Mouse (Mus musculus) liver, embryonic 12.5 days (tissue): ENCODE results near the gene Olfr410. TPM values are rescaled to one million over a fixed set of nuclear protein-coding genes. Genes with fewer than 3 reads are reported as not detected.

Experiments
- ATAC-seq: fragments of 200-750 bp; cut with Nextera tagmentation; 2 replicates; pipeline ENCODE4 v1.8.0; 2017; ENCODE audit warnings: moderate number of reproducible peaks, mild to moderate bottlenecking, moderate library complexity
- H3K27ac ChIP-seq: fragments of 300-500 bp; sonication (generic); 2 replicates; pipeline ENCODE4 v1.5.1; 2016; ENCODE audit warnings: mild to moderate bottlenecking
- H3K27me3 ChIP-seq: fragments of 300-500 bp; sonication (generic); replicated peaks from 2 replicates; pipeline ENCODE4 v1.6.1; 2016; ENCODE audit warnings: mild to moderate bottlenecking, moderate library complexity
- H3K36me3 ChIP-seq: fragments of 300-500 bp; sonication (generic); 2 replicates; pipeline ENCODE4 v1.6.1; 2016; ENCODE audit warnings: mild to moderate bottlenecking, moderate library complexity
- H3K4me1 ChIP-seq: fragments of 300-500 bp; sonication (generic); 2 replicates; pipeline ENCODE4 v1.6.1; 2016
- H3K4me2 ChIP-seq: fragments of 300-500 bp; sonication (generic); 2 replicates; pipeline ENCODE4 v1.6.1; 2016; ENCODE audit warnings: mild to moderate bottlenecking, moderate library complexity
- H3K4me3 ChIP-seq: fragments of 300-500 bp; sonication (generic); 2 replicates; pipeline ENCODE4 v1.5.1; 2016; ENCODE audit warnings: mild to moderate bottlenecking, moderate library complexity
- H3K9ac ChIP-seq: fragments of 300-500 bp; sonication (generic); 2 replicates; pipeline ENCODE4 v1.6.1; 2016; ENCODE audit warnings: mild to moderate bottlenecking, moderate library complexity
- H3K9me3 ChIP-seq: fragments of 300-500 bp; sonication (generic); replicated peaks from 2 replicates; pipeline ENCODE4 v1.6.1; 2016; ENCODE audit warnings: mild to moderate bottlenecking, moderate library complexity
- WGBS: fragments of 180-500 bp; shearing (Covaris S2); methylation state at CpG from one replicate; pipeline ENCODE4 v1.1.7; 2016; ENCODE audit not compliant: insufficient replicate concordance; 5-methylcytosine and 5-hydroxymethylcytosine counted together
- polyA plus RNA-seq: library from polyadenylated mRNA; unstranded; fragments of >200 nt; fragmentation: Nextera tagmentation; extraction: Ambion mirVana; gene quantifications from 2 replicates; pipeline ENCODE4 v1.2.1, GENCODE M21; 2016

Gene Olfr410
- not detected in 2 replicates for polyA plus RNA-seq

DNA sequence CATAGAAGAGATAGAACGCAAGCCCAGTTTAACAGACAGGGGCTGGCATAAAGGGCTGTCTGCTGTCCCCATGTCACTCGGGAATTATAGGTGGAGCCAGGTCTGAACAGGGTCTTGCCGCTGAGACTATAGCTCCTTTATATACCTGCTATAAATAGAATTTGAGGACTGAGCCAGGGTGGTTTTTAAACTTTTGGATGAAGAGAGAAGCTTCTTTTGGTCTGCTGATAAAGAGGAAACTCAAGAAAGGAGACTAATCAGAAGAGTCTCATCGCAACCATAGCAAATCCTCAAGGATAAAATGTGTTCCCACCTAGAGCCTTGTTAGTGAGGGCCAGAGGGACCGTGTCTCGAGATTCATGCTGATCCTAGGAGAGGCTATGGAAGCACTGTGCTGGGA, at the start of gene Olfr410:
Olfr410 (minus strand) TSS at position 101 of the 400 bp plus-strand sequence.
- Histone ChIP-seq H3K9me3 (no peaks in the 10 kb centered on the region), H3K27me3 (no peaks in the 10 kb centered on the region), H3K4me2 (no peak within 1 kb of the TSS), H3K4me1 (no peaks in the 10 kb centered on the region), H3K4me3 (no peak within 1 kb of the TSS), H3K9ac (no peak within 1 kb of the TSS), H3K27ac (no peak within 1 kb of the TSS), H3K36me3 (no peaks in the 10 kb centered on the region)
- 53% methylated on average over 6 of the region's 6 CpGs for WGBS
- ATAC-seq, result no peak

DNA sequence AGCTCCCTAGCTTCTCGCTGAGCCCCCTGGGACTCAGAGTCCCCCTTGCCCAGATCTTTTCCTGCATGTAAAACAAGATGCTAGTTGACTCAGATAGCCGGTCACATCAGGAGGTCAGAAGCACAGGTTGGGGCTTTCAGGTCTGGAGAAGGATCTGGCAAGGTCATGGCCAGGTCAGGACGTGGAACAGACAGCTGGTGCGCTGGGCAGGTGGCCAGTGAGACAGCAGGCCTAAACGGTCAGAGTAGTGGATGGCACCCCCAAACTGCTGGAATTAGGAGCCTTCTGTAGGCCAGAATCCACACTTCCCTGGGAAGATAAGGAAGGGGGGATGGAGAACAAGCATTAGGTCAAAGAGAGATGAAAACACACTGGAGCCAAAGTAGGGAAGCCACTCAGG, 49.4 kb upstream of the Olfr410 start:
- 71% methylated on average over 5 of the region's 5 CpGs for WGBS
- H3K4me3 ChIP-seq, result no peak overlapping the region
- H3K9me3 ChIP-seq, result no peaks in the 10 kb centered on the region
- H3K36me3 ChIP-seq, result peaks cover 4% of the 10 kb centered on the region; the same call in 1 of the 2 replicates
- no peaks in the 10 kb centered on the region for H3K4me1 ChIP-seq
- no peak overlapping the region for H3K4me2 ChIP-seq
- no peak overlapping the region for H3K9ac ChIP-seq
- no peak overlapping the region for H3K27ac ChIP-seq
- no peaks in the 10 kb centered on the region for H3K27me3 ChIP-seq
- ATAC-seq, result no peak

DNA sequence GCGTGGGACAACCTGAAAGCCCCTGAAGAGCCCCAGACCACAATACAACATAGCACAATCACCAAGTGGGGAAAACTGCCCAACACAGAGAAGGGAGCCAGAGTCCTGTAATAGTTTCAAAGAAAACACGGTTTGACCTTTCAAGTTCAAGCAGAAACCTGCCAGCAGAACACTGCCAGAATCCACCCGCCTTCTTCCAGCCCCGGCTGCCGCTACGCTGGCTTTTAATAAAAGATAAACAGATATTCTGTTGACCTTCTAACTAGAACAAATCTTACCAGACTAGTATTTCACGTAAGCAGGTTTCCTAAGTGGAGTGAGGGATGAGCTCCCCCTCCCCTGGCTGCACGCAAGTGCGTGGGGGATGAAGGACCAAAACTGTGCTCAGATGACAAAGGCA, 47.8 kb upstream of the Olfr410 start:
- H3K27ac ChIP-seq, result no peak overlapping the region
- no peak overlapping the region for H3K4me3 ChIP-seq
- H3K27me3 ChIP-seq, result no peaks in the 10 kb centered on the region
- H3K9me3 ChIP-seq, result no peaks in the 10 kb centered on the region
- H3K36me3 ChIP-seq, result peaks cover 4% of the 10 kb centered on the region; the same call in 1 of the 2 replicates
- no peak overlapping the region for H3K4me2 ChIP-seq
- no peak for ATAC-seq
- no peak overlapping the region for H3K9ac ChIP-seq
- H3K4me1 ChIP-seq, result no peaks in the 10 kb centered on the region
- 74% methylated on average over 9 of the region's 9 CpGs for WGBS

DNA sequence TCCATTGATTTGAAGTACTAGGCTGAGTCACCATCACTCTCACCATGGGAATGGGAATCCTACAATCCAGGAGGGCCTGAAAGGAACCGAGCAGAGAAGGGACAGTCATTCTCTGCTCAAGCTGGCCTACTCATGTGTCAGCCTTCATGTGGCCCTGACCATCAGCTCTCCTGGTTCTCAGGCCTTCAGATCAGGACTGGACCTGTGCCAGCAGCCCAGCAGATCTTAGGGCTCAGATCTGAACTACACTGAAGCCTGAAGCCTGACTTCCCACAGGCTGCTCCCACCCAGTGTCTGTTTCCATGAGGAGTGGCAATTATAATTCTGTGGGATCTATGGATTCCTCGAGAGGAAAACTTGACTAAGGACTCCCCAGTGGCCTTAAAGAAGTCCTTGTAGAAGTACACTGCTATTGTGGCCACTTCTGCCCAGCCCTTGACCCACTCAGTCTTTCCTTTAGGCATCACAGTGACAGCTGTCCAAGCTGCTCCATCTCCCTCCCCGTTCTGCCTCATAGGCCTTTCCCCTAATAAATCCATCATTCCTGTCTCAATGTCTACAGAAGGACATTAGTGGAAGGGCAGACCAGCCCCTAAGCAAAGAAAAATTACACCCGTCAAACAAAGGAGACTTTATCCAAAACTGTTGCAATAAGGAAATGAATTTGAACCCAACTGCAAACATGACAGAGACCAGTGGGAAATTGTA, 41.5 kb upstream of the Olfr410 start:
- Histone ChIP-seq H3K27ac (no peak overlapping the region), H3K36me3 (no peaks in the 10 kb centered on the region), H3K9ac (no peak overlapping the region), H3K27me3 (no peaks in the 10 kb centered on the region), H3K9me3 (no peaks in the 10 kb centered on the region), H3K4me2 (no peak overlapping the region), H3K4me3 (no peak overlapping the region), H3K4me1 (no peaks in the 10 kb centered on the region)
- WGBS, result 49% methylated on average over 4 of the region's 4 CpGs
- no peak for ATAC-seq

DNA sequence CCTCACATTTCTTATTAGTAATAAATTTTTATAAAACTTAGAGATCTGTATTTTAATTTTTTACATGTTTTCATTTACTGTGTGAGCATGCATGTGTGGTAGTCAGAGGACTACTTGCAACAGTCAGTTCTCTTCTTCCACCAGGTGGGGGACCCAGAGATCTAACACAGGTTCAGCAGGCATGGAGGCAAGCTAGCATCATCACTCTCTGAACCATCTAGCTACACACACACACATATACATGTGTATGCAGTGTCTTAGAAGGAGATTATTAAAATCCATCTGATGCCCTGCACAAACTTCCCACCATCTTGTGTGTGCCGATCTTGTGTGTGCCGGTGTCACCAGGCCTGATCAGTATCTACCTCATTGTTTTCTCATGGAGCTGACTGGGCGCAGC, 39.0 kb upstream of the Olfr410 start:
- Histone ChIP-seq H3K27me3 (no peaks in the 10 kb centered on the region), H3K9ac (no peak overlapping the region), H3K9me3 (no peaks in the 10 kb centered on the region), H3K4me2 (no peak overlapping the region), H3K4me3 (no peak overlapping the region), H3K4me1 (no peaks in the 10 kb centered on the region), H3K36me3 (no peaks in the 10 kb centered on the region), H3K27ac (no peak overlapping the region)
- no peak for ATAC-seq
- 73% methylated on average over 3 of the region's 3 CpGs for WGBS

DNA sequence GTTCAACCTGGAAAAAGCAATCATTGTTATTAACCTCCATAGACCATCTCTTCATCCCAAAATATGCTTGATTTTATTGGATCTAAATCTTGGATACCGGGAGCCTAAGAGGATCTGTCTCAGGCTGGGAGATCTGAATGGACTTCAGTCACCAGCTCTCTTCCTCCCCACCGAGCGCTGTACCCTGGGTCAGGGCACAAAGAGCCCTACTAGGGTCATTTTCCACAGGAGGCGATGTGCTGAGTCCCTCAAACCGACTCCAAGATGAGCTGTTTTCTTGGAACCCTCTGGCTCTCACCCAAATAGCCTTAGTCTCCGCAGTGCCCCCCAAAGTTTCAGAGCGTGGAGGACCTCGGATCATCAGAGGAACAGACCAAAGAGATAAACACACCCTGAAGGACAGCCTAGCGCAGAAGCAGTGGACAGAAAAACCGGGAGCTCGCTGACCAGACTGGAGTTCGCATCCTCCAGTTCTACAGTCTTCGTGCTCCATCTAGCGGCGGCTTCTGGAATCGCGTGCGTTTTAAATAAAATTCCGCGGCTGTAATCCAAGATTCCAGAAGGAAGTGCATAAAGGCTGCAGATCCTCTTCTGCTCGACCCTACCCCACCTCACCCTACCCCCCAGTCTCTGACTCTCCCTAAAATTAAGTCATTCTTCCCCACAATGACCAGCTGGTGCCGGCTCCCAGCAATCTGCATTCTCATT, 33.7 kb upstream of the Olfr410 start:
- H3K27ac ChIP-seq, result no peak overlapping the region
- no peaks in the 10 kb centered on the region for H3K27me3 ChIP-seq
- ATAC-seq, result no peak
- H3K9me3 ChIP-seq, result no peaks in the 10 kb centered on the region
- H3K4me2 ChIP-seq, result no peak overlapping the region
- 12% methylated on average over 22 of the region's 22 CpGs for WGBS
- no peaks in the 10 kb centered on the region for H3K4me1 ChIP-seq
- H3K9ac ChIP-seq, result no peak overlapping the region
- H3K36me3 ChIP-seq, result no peaks in the 10 kb centered on the region
- H3K4me3 ChIP-seq, result no peak overlapping the region

DNA sequence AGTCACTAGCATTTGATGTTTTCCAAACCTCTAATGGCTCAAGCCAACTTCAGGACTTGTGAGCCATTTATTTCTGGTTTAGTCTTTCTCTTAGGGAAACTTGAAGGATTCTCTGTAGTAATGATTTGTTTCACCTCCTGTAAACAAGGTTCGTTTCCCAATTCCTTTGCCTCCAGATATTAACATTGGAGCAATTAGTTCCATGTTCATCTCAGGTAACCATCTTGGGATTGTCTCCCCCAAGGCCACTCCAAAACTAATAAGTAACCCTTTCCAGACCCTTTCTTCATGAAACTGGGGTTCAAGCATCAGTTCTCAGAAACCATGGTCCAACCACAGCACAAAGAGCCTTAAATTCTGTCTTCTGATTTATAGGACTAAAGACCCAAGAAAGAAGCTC, 23.9 kb upstream of the Olfr410 start, which contains the start of gene Olfr412:
Olfr412 (plus strand) TSS at position 301 of the 400 bp plus-strand sequence.
- no peaks in the 10 kb centered on the region for H3K27me3 ChIP-seq
- H3K4me1 ChIP-seq, result no peaks in the 10 kb centered on the region
- no peak within 1 kb of the TSS for H3K4me3 ChIP-seq
- no peak for ATAC-seq
- WGBS, result 55% methylated on average over 1 of the region's 1 CpGs
- no peak within 1 kb of the TSS for H3K4me2 ChIP-seq
- H3K9me3 ChIP-seq, result no peaks in the 10 kb centered on the region
- H3K36me3 ChIP-seq, result no peaks in the 10 kb centered on the region
- H3K9ac ChIP-seq, result no peak within 1 kb of the TSS
- no peak within 1 kb of the TSS for H3K27ac ChIP-seq

DNA sequence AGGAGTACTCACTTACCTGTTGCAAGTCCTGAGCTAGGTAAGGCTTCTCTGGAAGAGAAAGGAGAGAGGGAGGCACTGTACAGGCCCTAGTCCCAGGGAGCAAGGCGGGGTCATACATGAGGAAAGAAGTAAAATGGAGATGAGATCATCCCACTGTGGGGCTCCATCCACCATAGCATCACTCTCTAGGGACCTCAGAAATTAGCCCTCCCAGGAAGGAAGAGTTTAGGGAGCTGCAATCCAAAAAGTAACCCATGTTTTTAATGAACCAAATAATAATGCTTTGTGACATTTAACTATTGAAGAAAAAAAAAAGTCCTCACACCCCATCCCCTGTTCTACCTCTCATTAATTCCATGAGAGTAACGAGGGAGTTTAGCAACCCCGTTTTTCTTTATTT, 14.7 kb upstream of the Olfr410 start, which contains the start of gene Olfr411:
Olfr411 (minus strand) TSS at position 101 of the 400 bp plus-strand sequence.
- Histone ChIP-seq H3K4me2 (no peak within 1 kb of the TSS), H3K9me3 (no peaks in the 10 kb centered on the region), H3K4me1 (no peaks in the 10 kb centered on the region), H3K36me3 (no peaks in the 10 kb centered on the region), H3K4me3 (no peak within 1 kb of the TSS), H3K9ac (no peak within 1 kb of the TSS), H3K27ac (no peak within 1 kb of the TSS), H3K27me3 (no peaks in the 10 kb centered on the region)
- no peak for ATAC-seq
- 53% methylated on average over 3 of the region's 3 CpGs for WGBS

DNA sequence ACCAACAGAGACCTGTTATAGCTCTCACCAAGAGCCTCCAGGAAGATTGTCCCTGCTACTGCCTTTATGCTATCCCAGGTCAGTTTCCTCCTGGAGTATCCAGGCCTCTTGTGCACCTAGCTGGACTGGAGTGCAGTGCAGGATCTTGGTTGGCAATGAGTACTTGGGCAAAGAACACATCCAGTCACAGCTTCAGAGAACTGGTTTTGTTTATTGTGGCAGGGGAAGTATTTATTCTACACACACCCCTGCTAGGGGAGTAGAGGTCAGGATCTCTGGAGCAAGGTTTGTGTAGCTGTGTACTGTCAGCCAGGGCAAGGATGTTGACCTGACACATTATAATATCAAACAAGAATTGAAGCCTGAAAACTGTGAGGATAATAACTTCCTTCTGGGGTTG, 9.1 kb downstream of the Olfr410 start:
- H3K36me3 ChIP-seq, result no peaks in the 10 kb centered on the region
- no peak overlapping the region for H3K27ac ChIP-seq
- H3K4me3 ChIP-seq, result no peak overlapping the region
- H3K4me2 ChIP-seq, result no peak overlapping the region
- H3K4me1 ChIP-seq, result no peaks in the 10 kb centered on the region
- H3K9me3 ChIP-seq, result no peaks in the 10 kb centered on the region
- H3K27me3 ChIP-seq, result no peaks in the 10 kb centered on the region
- no peak for ATAC-seq
- no peak overlapping the region for H3K9ac ChIP-seq

DNA sequence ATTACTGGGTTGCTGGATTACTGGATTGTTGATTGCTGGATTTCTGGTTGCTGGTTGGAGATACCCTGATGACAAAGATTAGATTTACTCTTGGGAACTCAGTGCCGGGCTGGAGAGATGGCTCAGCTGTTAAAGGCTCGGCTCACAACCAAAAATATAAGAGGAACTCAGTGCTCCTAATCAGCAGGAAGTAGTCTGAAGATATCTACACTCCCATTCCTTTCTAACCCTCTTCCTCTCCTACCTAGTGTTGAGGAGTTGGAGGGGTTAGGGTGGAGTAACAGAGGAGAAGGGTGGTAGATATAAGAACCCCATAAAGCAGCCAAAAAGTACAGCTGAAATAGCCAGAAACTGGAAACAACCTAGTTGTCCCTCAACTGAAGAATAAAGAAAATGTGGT, 11.8 kb downstream of the Olfr410 start:
- ATAC-seq, result no peak
- Histone ChIP-seq H3K36me3 (no peaks in the 10 kb centered on the region), H3K4me1 (no peaks in the 10 kb centered on the region), H3K4me3 (no peak overlapping the region), H3K27ac (no peak overlapping the region), H3K27me3 (no peaks in the 10 kb centered on the region), H3K4me2 (no peak overlapping the region), H3K9ac (no peak overlapping the region), H3K9me3 (no peaks in the 10 kb centered on the region)
- WGBS, result 21% methylated on average over 2 of the region's 2 CpGs

DNA sequence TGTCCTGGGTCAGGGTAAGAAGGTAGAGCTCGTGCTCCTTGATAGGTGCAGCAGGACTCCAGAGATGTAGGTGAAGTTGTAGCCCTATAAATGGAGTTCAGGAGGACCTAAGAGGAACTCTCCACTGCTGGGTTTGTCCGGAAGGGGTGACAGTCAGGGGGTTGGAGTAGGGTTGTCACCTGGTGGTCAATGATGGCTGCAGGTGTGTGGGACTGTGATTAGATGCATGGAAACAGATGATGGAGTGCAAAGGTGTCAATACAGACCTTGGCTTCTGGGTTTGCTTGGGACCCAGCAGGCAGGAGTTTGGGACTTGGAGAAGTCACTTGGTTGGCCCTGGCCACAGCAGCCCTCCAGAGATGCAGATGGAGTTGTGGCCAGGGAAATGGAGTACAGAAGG, 50.6 kb downstream of the Olfr410 start:
- Histone ChIP-seq H3K9me3 (no peaks in the 10 kb centered on the region), H3K36me3 (no peaks in the 10 kb centered on the region), H3K4me1 (no peaks in the 10 kb centered on the region), H3K4me3 (no peak overlapping the region), H3K27me3 (no peaks in the 10 kb centered on the region), H3K4me2 (no peak overlapping the region), H3K9ac (no peak overlapping the region), H3K27ac (no peak overlapping the region)
- no peak for ATAC-seq
- 61% methylated on average over 2 of the region's 2 CpGs for WGBS

DNA sequence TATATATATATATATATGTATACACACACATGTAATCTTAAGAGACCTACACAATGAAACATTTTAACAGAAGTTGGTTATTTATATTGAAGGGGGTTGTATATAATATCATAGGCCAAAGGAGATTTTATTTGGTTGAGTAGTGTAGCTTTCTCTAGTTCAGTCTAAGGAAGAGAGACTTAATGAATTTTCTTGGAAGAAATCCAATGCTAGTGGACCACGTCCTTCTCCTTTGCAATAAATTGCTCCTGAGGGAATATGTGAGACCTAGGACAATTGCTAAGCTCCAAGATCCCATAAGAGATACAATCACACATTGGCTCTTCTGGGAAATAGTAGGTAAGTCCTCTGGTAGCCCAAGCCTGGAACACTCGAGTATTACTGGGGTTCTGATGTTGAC, 54.4 kb downstream of the Olfr410 start, which contains the start of gene Olfr59:
Olfr59 (plus strand) TSS at position 301 of the 400 bp plus-strand sequence.
- Histone ChIP-seq H3K27me3 (no peaks in the 10 kb centered on the region), H3K9me3 (0 out of 2 replicates have a peak, but pooled peaks cover 9% of the 10 kb centered on the region), H3K4me2 (no peak within 1 kb of the TSS), H3K4me1 (no peaks in the 10 kb centered on the region), H3K27ac (no peak within 1 kb of the TSS), H3K4me3 (no peak within 1 kb of the TSS), H3K9ac (no peak within 1 kb of the TSS), H3K36me3 (no peaks in the 10 kb centered on the region)
- ATAC-seq, result no peak
- WGBS, result 20% methylated on average over 2 of the region's 2 CpGs
